Mouse (Mus musculus) ES-E14 (cell line): ENCODE data around the gene Sh3kbp1.

Experiments
- CHD2 ChIP-seq: IDR thresholded peaks from 2 replicates; pipeline ENCODE4 v1.6.1; 2014; ENCODE audit warnings: mild to moderate bottlenecking, low read depth, low read length, inconsistent platforms
- HCFC1 ChIP-seq: IDR thresholded peaks from 2 replicates; pipeline ENCODE4 v1.6.1; 2012; ENCODE audit warnings: low read length, inconsistent platforms, borderline replicate concordance; ENCODE audit not compliant: insufficient read depth
- MAFK ChIP-seq: IDR thresholded peaks from 2 replicates; pipeline ENCODE4 v1.6.1; 2014; ENCODE audit warnings: mild to moderate bottlenecking, low read depth, low read length, inconsistent platforms; ENCODE audit not compliant: insufficient read depth
- ZC3H11A ChIP-seq: IDR thresholded peaks from 2 replicates; pipeline ENCODE4 v1.6.1; 2012; ENCODE audit warnings: low read depth, mild to moderate bottlenecking, inconsistent platforms, low read length, borderline replicate concordance
- ZNF384 ChIP-seq: IDR thresholded peaks from 2 replicates; pipeline ENCODE4 v1.6.1; 2012; ENCODE audit warnings: low read depth, low read length, inconsistent platforms

DNA sequence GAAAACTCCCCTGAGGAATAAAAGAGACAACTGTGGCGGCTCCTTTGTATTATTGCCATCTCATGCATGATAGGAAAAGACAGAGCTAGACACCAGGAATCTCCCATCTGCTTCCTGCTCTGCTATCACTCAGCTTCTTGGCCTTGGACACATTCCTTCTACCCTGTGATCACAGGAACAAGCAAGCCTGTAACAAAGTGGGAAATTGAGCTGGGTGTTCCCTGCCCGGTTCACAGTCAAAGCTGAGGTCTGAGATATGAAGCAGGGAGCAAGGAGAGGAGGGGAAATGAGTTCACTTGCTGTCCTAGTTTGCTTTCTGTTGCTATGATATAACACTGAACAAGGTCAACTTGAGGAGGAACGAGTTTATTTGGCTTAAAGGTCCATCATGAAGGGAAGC lies 301.8 kb downstream of the Sh3kbp1 start:
- TF ChIP-seq ZNF384 (no peak), CHD2 (no peak), HCFC1 (no peak), ZC3H11A (no peak), MAFK (no peak)
